In genomic region chr3:51652701-51653100, GRCm38 (mm10) we compare ENCODE assay signal across 8 mouse cellular contexts. TPM values are rescaled to one million over a fixed set of nuclear protein-coding genes. Genes with fewer than 3 reads are reported as not detected.
DNase-seq lines count a peak whose midpoint lies in the region; ATAC-seq and TF ChIP-seq lines count a peak whose summit lies in the region.

No protein-coding gene starts in this region.

- peaks cover 48% of the 10 kb centered on the region for H3K4me1 ChIP-seq in embryonic facial prominence, embryonic 10.5 days
- peaks cover 67% of the 10 kb centered on the region for H3K4me1 ChIP-seq in heart, embryonic 10.5 days
- H3K4me1 ChIP-seq in kidney, adult 2 months (ENCODE audit: control insufficient read depth, insufficient read depth, low read length), result no peaks in the 10 kb centered on the region
- H3K4me1 ChIP-seq in lung, postnatal 0 days (ENCODE audit: insufficient read depth, low read depth, low read length), result no peaks in the 10 kb centered on the region; the same call in 1 of the 2 replicates

- TF ChIP-seq POLR2A in kidney, adult 2 months (IDR thresholded peaks at IDR 0.05; ENCODE audit: low read depth, low read length), result no peak

- no peaks in the 10 kb centered on the region for H3K36me3 ChIP-seq in embryonic facial prominence, embryonic 10.5 days (replicated peaks)
- H3K36me3 ChIP-seq in heart, embryonic 10.5 days, result no peaks in the 10 kb centered on the region
- H3K36me3 ChIP-seq in kidney, adult 2 months (ENCODE audit: control insufficient read depth, insufficient read depth, low read length), result no peaks in the 10 kb centered on the region
- H3K36me3 ChIP-seq in lung, postnatal 0 days (ENCODE audit: insufficient read depth, low read length), result no peaks in the 10 kb centered on the region

- 2% methylated on average over 9 of the region's 9 CpGs for WGBS in embryonic facial prominence, embryonic 10.5 days
- WGBS in heart, embryonic 10.5 days, result 3% methylated on average over 9 of the region's 9 CpGs
- WGBS in kidney, adult 2 months, result 1% methylated on average over 9 of the region's 9 CpGs
- WGBS in lung, postnatal 0 days, result under 1% methylated on average over 6 of the region's 9 CpGs

- 0 out of 2 replicates have a peak, but pooled peaks have one; percentile 1 for TF ChIP-seq CTCF in kidney, adult 2 months (conservative IDR thresholded peaks at IDR 0.05; ENCODE audit: insufficient read depth, insufficient read length, low read depth, low read length)
- TF ChIP-seq CTCF in lung, postnatal 0 days (IDR thresholded peaks at IDR 0.05), result no peak

- no peak overlapping the region for H3K9ac ChIP-seq in lung, postnatal 0 days (replicated peaks; ENCODE audit: low read depth)

- H3K9me3 ChIP-seq in embryonic facial prominence, embryonic 10.5 days, result no peaks in the 10 kb centered on the region
- no peaks in the 10 kb centered on the region for H3K9me3 ChIP-seq in heart, embryonic 10.5 days
- H3K9me3 ChIP-seq in lung, postnatal 0 days (ENCODE audit: low read length), result no peaks in the 10 kb centered on the region

- TF ChIP-seq EP300 in lung, postnatal 0 days (IDR thresholded peaks at IDR 0.05), result no peak

- H3K4me3 ChIP-seq in embryonic facial prominence, embryonic 10.5 days, result peak overlapping the region; percentile 45
- H3K4me3 ChIP-seq in heart, embryonic 10.5 days, result peak overlapping the region; percentile 47
- H3K4me3 ChIP-seq in kidney, adult 2 months (ENCODE audit: insufficient read depth, low read depth, low read length), result no peak overlapping the region
- H3K4me3 ChIP-seq in lung, postnatal 0 days (ENCODE audit: low read depth, low read length), result no peak overlapping the region; the same call in 1 of the 2 replicates

- peak; percentile 71 for ATAC-seq in lung, postnatal 0 days

- peak; percentile 30 to 42 for DNase-seq in spleen, postnatal 36 days (ENCODE audit: low spot score in 2 of 2)
- DNase-seq in spleen, postnatal 14 days (ENCODE audit: low spot score in 2 of 2), result no peak
- DNase-seq in embryonic facial prominence, embryonic 10.5 days (ENCODE audit: low spot score), result peak; percentile 85
- DNase-seq in heart, embryonic 10.5 days (ENCODE audit: low spot score), result peak; percentile 93
- DNase-seq in kidney, adult 2 months, result peak; percentile 54
- peak; percentile 72 for DNase-seq in lung, postnatal 0 days (ENCODE audit: low spot score)
- DNase-seq in retina, embryonic 14.5 days (ENCODE audit: low spot score), result peak; percentile 61
- DNase-seq in adipocyte (ENCODE audit: low spot score), result no peak

- H3K27ac ChIP-seq in embryonic facial prominence, embryonic 10.5 days (replicated peaks), result peak overlapping the region; percentile 85
- H3K27ac ChIP-seq in heart, embryonic 10.5 days, result peak overlapping the region; percentile 87
- H3K27ac ChIP-seq in kidney, adult 2 months (ENCODE audit: insufficient read depth, low read depth, low read length), result peak overlapping the region; percentile 39; the same call in 1 of the 2 replicates
- 0 out of 2 replicates have a peak overlapping the region, but pooled peaks have one; percentile 29 for H3K27ac ChIP-seq in lung, postnatal 0 days (ENCODE audit: low read length)

- H3K4me2 ChIP-seq in lung, postnatal 0 days (replicated peaks; ENCODE audit: low read depth, low read length), result peak overlapping the region; percentile 49

- no peaks in the 10 kb centered on the region for H3K27me3 ChIP-seq in embryonic facial prominence, embryonic 10.5 days (replicated peaks; ENCODE audit: low read depth, poor library complexity, severe bottlenecking)
- no peaks in the 10 kb centered on the region for H3K27me3 ChIP-seq in heart, embryonic 10.5 days (ENCODE audit: insufficient read depth, poor library complexity, severe bottlenecking)
- H3K27me3 ChIP-seq in kidney, adult 2 months (replicated peaks; ENCODE audit: control insufficient read depth, insufficient read depth, low read length), result no peaks in the 10 kb centered on the region
- H3K27me3 ChIP-seq in lung, postnatal 0 days (replicated peaks; ENCODE audit: insufficient read depth, low read length), result no peaks in the 10 kb centered on the region

RNA-seq across cellular contexts. Expression of gene Mgst2, which starts 7.5 kb away (rescaled TPM):
- 0.61 and 0.74 TPM in 2 replicates for polyA plus RNA-seq in embryonic facial prominence, embryonic 10.5 days (2016; fragmentation: Nextera tagmentation; extraction: Ambion mirVana)
- 1.1 and 4.1 TPM in 2 replicates for polyA plus RNA-seq in heart, embryonic 10.5 days (2016; fragmentation: Nextera tagmentation; extraction: Ambion mirVana)
- polyA plus RNA-seq in kidney, adult 2 months (2012; rRNA removed), result 0.11 and 0.55 TPM in 2 replicates
- 6.7 and 8.6 TPM in 2 replicates for polyA plus RNA-seq in lung, postnatal 0 days (2015; fragmentation: Nextera tagmentation; extraction: Ambion mirVana)

Comparison
In these comparisons a context has a peak if more than half of its experiments do, and no peak if none do; other contexts are left out.
1. DNase-seq: peak in spleen, postnatal 36 days (2 of 2), embryonic facial prominence, embryonic 10.5 days (single experiment), heart, embryonic 10.5 days (single experiment), kidney, adult 2 months (single experiment), lung, postnatal 0 days (single experiment) and retina, embryonic 14.5 days (single experiment); none in spleen, postnatal 14 days (0 of 2) and adipocyte (single experiment).
2. H3K27ac ChIP-seq: peak in every context shown above with its lines; median percentile 87 in heart, embryonic 10.5 days; 85 in embryonic facial prominence, embryonic 10.5 days; 39 in kidney, adult 2 months; 29 in lung, postnatal 0 days.
3. H3K4me3 ChIP-seq: peak in embryonic facial prominence, embryonic 10.5 days (single experiment) and heart, embryonic 10.5 days (single experiment); none in kidney, adult 2 months (single experiment) and lung, postnatal 0 days (single experiment).